Mouse (Mus musculus) limb, embryonic 13.5 days (tissue): ENCODE data around the gene Slc39a11. TPM values are rescaled to one million over a fixed set of nuclear protein-coding genes. Genes with fewer than 3 reads are reported as not detected.
A peak's percentile ranks its signal among the peaks of the same experiment; 100 is the strongest.

Source experiments
- ATAC-seq: fragments of 200-750 bp; cut with Nextera tagmentation; 2 replicates; pipeline ENCODE4 v1.8.0; 2017; ENCODE audit warnings: low read depth, moderate number of reproducible peaks, moderate TSS enrichment; ENCODE audit not compliant: low FRiP score
- H3K27ac ChIP-seq: fragments of 300-500 bp; sonication (generic); 2 replicates; pipeline ENCODE4 v1.5.1; 2015; ENCODE audit warnings: inconsistent platforms, mild to moderate bottlenecking, moderate library complexity
- H3K27me3 ChIP-seq: fragments of 300-500 bp; sonication (generic); 2 replicates; pipeline ENCODE4 v1.6.1; 2015; ENCODE audit warnings: mild to moderate bottlenecking, inconsistent platforms
- H3K36me3 ChIP-seq: fragments of 300-500 bp; sonication (generic); 2 replicates; pipeline ENCODE4 v1.6.1; 2015; ENCODE audit warnings: inconsistent platforms, mild to moderate bottlenecking, moderate library complexity
- H3K4me1 ChIP-seq: fragments of 300-500 bp; sonication (generic); 2 replicates; pipeline ENCODE4 v1.6.1; 2015; ENCODE audit warnings: inconsistent platforms
- H3K4me2 ChIP-seq: fragments of 300-500 bp; sonication (generic); replicated peaks from 2 replicates; pipeline ENCODE4 v1.6.1; 2015; ENCODE audit warnings: inconsistent platforms, mild to moderate bottlenecking, moderate library complexity
- H3K4me3 ChIP-seq: fragments of 300-500 bp; sonication (generic); 2 replicates; pipeline ENCODE4 v1.5.1; 2015; ENCODE audit warnings: moderate library complexity, mild to moderate bottlenecking, inconsistent platforms
- H3K9ac ChIP-seq: fragments of 300-500 bp; sonication (generic); 2 replicates; pipeline ENCODE4 v1.6.1; 2015; ENCODE audit warnings: mild to moderate bottlenecking, inconsistent platforms
- H3K9me3 ChIP-seq: fragments of 300-500 bp; sonication (generic); 2 replicates; pipeline ENCODE4 v1.6.1; 2016; ENCODE audit warnings: inconsistent platforms
- WGBS: fragments of 180-500 bp; shearing (Covaris S2); methylation state at CpG from one replicate; pipeline ENCODE4 v1.1.7; 2015; 5-methylcytosine and 5-hydroxymethylcytosine counted together
- polyA plus RNA-seq: library from polyadenylated mRNA; unstranded; fragments of >200 nt; fragmentation: Nextera tagmentation; extraction: Ambion mirVana; gene quantifications from 2 replicates; pipeline ENCODE4 v1.2.1, GENCODE M21; 2015

The Slc39a11 gene
- polyA plus RNA-seq, 1 experiment from 2014 or later, result 26.4 TPM

- H3K4me1 ChIP-seq, result peaks cover 42% of the 10 kb centered on the region
- H3K9me3 ChIP-seq, result no peaks in the 10 kb centered on the region
- no peaks in the 10 kb centered on the region for H3K36me3 ChIP-seq
- no peak overlapping the region for H3K4me3 ChIP-seq
- no peak overlapping the region for H3K9ac ChIP-seq
- no peaks in the 10 kb centered on the region for H3K27me3 ChIP-seq
- H3K27ac ChIP-seq, result no peak overlapping the region
- no peak for ATAC-seq
- no peak overlapping the region for H3K4me2 ChIP-seq
- 80% methylated on average over 6 of the region's 6 CpGs for WGBS
These were observed 378.0 kb downstream of the Slc39a11 start for GRCm38 (mm10) chr11:113271857-113272256.

DNA sequence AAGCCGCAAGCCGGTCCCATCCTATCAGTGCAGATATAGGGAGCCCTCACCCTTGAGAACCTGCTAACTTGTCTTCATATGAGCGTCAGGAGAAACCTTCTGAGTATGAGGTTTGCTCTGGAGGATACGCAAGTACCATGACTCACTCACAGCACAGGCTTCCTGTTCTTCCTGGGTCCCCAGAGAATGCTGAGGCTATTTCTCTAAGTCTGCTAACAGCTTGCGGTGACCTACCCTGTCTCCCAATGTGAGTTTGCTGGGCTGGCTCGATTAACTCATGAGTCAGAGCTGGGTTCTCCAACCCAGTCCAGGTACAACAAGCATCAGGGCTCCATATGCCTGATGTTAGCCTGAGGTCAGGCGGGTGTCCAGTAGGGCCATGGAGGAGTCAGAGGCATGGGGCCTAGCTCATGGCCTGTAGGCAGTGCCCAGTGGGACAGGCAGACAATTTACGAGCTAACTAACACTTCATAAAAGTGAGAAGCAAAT, 381.0 kb downstream of the Slc39a11 start:
- Histone ChIP-seq H3K4me2 (no peak overlapping the region), H3K4me3 (no peak overlapping the region), H3K36me3 (no peaks in the 10 kb centered on the region), H3K27me3 (no peaks in the 10 kb centered on the region), H3K9me3 (no peaks in the 10 kb centered on the region), H3K9ac (no peak overlapping the region), H3K4me1 (peaks cover 31% of the 10 kb centered on the region), H3K27ac (no peak overlapping the region)
- ATAC-seq, result no peak
- WGBS, result 79% methylated on average over 8 of the region's 8 CpGs

DNA sequence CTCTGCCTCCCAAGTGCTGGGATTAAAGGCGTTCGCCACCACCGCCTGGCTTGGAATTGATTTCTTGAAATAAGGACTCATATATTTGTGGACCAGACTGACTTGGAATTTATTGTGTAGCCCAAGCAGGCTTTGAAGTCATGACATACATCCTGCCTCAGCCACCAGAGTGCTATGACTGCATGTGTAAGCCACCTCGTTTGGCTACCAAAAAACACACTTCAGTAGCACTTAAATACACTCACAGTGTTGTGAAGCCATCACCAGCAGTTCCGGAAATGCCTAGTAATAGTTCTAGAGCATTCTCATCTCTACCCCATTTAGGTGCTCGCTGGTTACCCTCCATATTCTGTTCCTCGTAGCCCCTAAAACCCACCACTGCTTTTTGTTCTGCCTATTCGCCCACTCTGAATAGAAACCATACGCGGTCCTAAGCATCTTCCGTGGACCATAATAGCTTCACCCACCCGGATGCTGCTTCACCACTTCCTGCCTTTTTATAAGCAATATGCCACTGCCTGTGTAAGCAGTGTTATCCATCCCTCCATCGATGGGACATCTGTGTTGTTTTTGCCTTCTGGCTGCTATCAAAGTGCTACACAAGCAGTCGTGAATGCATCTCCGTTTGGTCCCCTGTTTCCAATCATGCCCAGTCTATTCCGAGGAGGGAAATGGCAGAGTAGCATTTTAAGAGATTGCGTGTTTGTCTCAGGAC, 382.2 kb downstream of the Slc39a11 start:
- Histone ChIP-seq H3K9ac (no peak overlapping the region), H3K27me3 (no peaks in the 10 kb centered on the region), H3K9me3 (no peaks in the 10 kb centered on the region), H3K4me2 (no peak overlapping the region), H3K36me3 (no peaks in the 10 kb centered on the region), H3K27ac (no peak overlapping the region), H3K4me1 (peaks cover 21% of the 10 kb centered on the region), H3K4me3 (no peak overlapping the region)
- WGBS, result 64% methylated on average over 17 of the region's 17 CpGs
- ATAC-seq, result no peak

GRCm38 (mm10) chr11:113266706-113267105, 383.2 kb downstream of the Slc39a11 start:
- no peak overlapping the region for H3K4me2 ChIP-seq
- no peak for ATAC-seq
- H3K9ac ChIP-seq, result no peak overlapping the region
- 32% methylated on average over 4 of the region's 4 CpGs for WGBS
- H3K36me3 ChIP-seq, result no peaks in the 10 kb centered on the region
- no peak overlapping the region for H3K27ac ChIP-seq
- peaks cover 21% of the 10 kb centered on the region for H3K4me1 ChIP-seq
- H3K4me3 ChIP-seq, result no peak overlapping the region
- H3K27me3 ChIP-seq, result no peaks in the 10 kb centered on the region
- no peaks in the 10 kb centered on the region for H3K9me3 ChIP-seq

DNA sequence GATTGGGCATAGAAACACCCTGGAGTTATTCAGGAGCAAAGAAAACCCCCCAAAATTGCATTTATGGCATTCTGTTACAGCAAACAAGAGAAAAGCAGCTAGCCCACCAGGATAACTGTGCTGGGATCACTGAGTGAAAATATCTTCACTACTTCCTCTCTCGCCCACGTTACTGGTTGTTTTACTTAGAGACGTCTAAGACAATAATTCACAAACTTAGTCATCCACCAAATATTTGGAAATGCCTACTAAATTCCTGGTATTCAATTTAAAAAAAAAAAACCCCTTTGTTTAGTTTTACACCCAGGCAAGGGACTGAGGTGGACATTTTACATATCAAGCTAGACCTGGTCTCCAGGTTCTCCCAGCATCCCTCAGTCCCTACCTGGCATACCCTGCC, 384.3 kb downstream of the Slc39a11 start:
- H3K4me1 ChIP-seq, result peaks cover 27% of the 10 kb centered on the region
- ATAC-seq, result no peak
- no peaks in the 10 kb centered on the region for H3K27me3 ChIP-seq
- H3K4me3 ChIP-seq, result no peak overlapping the region
- WGBS, result 66% methylated on average over 3 of the region's 3 CpGs
- no peak overlapping the region for H3K4me2 ChIP-seq
- H3K36me3 ChIP-seq, result no peaks in the 10 kb centered on the region
- no peaks in the 10 kb centered on the region for H3K9me3 ChIP-seq
- H3K9ac ChIP-seq, result no peak overlapping the region
- no peak overlapping the region for H3K27ac ChIP-seq

DNA sequence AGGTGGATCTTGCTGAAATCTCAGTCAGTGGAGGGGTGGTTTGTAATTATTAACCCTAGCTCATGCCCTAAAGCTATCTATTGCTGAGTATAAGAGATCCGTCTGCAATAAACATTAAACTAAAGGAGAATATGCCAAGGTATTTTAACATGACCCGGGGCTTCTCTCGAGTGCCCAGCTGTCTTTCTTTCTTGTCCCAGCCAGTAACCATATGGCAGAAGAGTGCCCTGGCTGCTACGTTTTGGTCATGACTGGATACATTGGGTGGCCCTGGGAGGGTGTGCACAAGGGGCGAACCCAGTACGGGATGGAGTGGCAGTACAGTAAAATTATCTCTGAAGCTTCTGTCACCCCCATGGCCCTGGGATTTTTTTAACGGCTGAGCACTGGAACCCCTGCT, 385.9 kb downstream of the Slc39a11 start:
- Histone ChIP-seq H3K9me3 (no peaks in the 10 kb centered on the region), H3K9ac (no peak overlapping the region), H3K27me3 (no peaks in the 10 kb centered on the region), H3K27ac (no peak overlapping the region), H3K4me2 (no peak overlapping the region), H3K4me3 (no peak overlapping the region), H3K4me1 (peaks cover 40% of the 10 kb centered on the region), H3K36me3 (no peaks in the 10 kb centered on the region)
- WGBS, result 69% methylated on average over 7 of the region's 7 CpGs
- no peak for ATAC-seq

DNA sequence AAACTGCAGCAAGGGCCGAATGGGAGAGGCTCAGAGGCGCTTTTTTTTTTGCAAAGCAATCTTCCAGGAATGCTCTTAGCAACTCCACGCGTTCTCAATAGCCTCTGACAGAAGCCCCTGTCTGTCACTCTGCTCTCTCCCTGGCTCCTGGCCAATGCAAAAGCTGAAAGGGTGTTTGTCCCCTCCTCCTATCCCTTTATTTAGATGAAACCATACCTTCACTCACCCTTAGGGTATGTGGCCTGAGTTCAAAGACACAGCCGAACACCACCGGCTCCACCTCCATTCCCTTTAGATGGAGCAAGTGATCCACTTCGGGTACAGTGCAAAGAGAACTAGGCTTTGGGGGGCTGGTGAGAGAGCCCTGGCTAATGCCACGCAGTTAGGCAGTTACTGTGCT, 387.8 kb downstream of the Slc39a11 start:
- 17% methylated on average over 8 of the region's 8 CpGs for WGBS
- Histone ChIP-seq H3K4me2 (no peak overlapping the region), H3K27me3 (no peaks in the 10 kb centered on the region), H3K27ac (peak overlapping the region; percentile 48; the same call in 1 of the 2 replicates), H3K4me3 (no peak overlapping the region), H3K9ac (0 out of 2 replicates have a peak overlapping the region, but pooled peaks have one; percentile 35), H3K36me3 (no peaks in the 10 kb centered on the region), H3K4me1 (peaks cover 37% of the 10 kb centered on the region), H3K9me3 (no peaks in the 10 kb centered on the region)
- ATAC-seq, result 0 out of 2 replicates have a peak, but pooled peaks have one; percentile 18

DNA sequence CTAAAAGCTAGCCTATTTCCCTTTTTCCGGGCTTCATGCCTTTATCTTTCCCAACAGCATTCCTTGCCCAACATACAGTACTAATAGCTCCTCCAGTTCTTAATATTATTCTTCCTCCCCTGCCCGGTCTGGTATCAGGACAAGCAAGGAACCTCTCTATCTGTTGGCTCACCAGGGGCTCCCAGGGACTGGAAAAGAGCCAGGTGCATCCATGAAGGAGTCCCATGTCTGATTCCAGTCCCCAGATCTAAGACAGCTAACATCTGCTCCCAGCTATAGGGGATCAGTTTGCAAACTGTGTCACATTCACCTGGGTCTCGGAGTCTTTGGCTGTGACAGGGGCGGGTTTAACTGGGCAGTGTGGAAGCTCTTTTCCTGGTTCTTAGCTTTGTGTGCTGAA, 388.5 kb downstream of the Slc39a11 start:
- Histone ChIP-seq H3K36me3 (no peaks in the 10 kb centered on the region), H3K4me1 (peaks cover 39% of the 10 kb centered on the region), H3K4me2 (no peak overlapping the region), H3K27me3 (no peaks in the 10 kb centered on the region), H3K9ac (no peak overlapping the region), H3K27ac (peak overlapping the region; percentile 48; the same call in 1 of the 2 replicates), H3K4me3 (no peak overlapping the region), H3K9me3 (no peaks in the 10 kb centered on the region)
- no peak for ATAC-seq
- 54% methylated on average over 4 of the region's 4 CpGs for WGBS

- H3K27me3 ChIP-seq, result no peaks in the 10 kb centered on the region
- peaks cover 54% of the 10 kb centered on the region for H3K4me1 ChIP-seq
- ATAC-seq, result no peak
- H3K4me2 ChIP-seq, result no peak overlapping the region
- no peaks in the 10 kb centered on the region for H3K9me3 ChIP-seq
- no peak overlapping the region for H3K9ac ChIP-seq
- no peaks in the 10 kb centered on the region for H3K36me3 ChIP-seq
- 60% methylated on average over 14 of the region's 14 CpGs for WGBS
- H3K27ac ChIP-seq, result 0 out of 2 replicates have a peak overlapping the region, but pooled peaks have one; percentile 58
- H3K4me3 ChIP-seq, result no peak overlapping the region
These were observed 390.0 kb downstream of the Slc39a11 start for GRCm38 (mm10) chr11:113259712-113260382.

DNA sequence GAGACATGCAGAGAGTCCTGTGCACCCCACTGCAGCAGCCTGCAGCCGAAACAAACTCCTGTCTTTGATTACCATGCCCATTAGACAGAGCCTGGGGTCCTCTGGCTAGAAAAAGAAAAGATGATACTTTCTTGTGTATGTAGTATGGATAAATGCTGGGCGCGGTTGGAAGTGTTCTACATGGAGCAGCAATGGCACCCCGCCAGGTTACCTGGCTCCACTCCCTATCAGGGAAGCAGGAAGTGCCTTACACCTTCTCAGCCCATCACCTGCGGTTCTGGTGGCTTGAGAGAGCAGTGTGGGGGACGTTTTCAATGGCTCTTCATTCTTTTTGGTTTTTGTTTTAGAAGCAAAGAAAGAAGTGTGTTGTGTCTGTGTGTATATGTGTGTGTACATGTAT, 391.9 kb downstream of the Slc39a11 start:
- no peaks in the 10 kb centered on the region for H3K36me3 ChIP-seq
- no peak overlapping the region for H3K4me3 ChIP-seq
- no peak overlapping the region for H3K27ac ChIP-seq
- H3K9me3 ChIP-seq, result no peaks in the 10 kb centered on the region
- H3K9ac ChIP-seq, result no peak overlapping the region
- no peak overlapping the region for H3K4me2 ChIP-seq
- 82% methylated on average over 6 of the region's 6 CpGs for WGBS
- no peak for ATAC-seq
- no peaks in the 10 kb centered on the region for H3K27me3 ChIP-seq
- peaks cover 64% of the 10 kb centered on the region for H3K4me1 ChIP-seq

DNA sequence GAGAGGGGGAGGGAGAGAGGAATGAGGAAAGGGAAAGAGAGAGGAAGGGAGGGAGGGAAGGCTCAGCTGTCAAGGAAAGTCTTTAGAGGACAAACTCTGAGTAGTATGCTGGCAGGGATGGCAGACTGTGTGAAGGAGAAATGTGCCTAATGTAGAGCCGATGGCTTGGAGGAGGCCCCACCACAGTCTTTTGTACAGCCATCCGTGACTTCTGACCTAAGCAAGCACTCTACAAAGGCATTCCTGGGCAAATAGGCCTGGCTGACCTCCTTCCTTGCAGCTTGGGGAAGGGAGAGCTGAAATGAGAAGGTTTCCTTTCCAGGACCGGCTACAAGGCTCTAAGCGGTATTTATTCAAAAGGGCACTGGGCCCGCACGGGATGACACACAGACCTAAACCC, 395.2 kb downstream of the Slc39a11 start:
- Histone ChIP-seq H3K36me3 (no peaks in the 10 kb centered on the region), H3K4me3 (no peak overlapping the region), H3K27ac (peak overlapping the region; percentile 73; the same call in 1 of the 2 replicates), H3K9ac (0 out of 2 replicates have a peak overlapping the region, but pooled peaks have one; percentile 19), H3K4me2 (no peak overlapping the region), H3K27me3 (no peaks in the 10 kb centered on the region), H3K4me1 (peaks cover 34% of the 10 kb centered on the region), H3K9me3 (no peaks in the 10 kb centered on the region)
- 54% methylated on average over 6 of the region's 6 CpGs for WGBS
- ATAC-seq, result no peak

- H3K9ac ChIP-seq, result no peak overlapping the region
- no peaks in the 10 kb centered on the region for H3K27me3 ChIP-seq
- H3K36me3 ChIP-seq, result no peaks in the 10 kb centered on the region
- ATAC-seq, result no peak
- no peak overlapping the region for H3K4me3 ChIP-seq
- peaks cover 27% of the 10 kb centered on the region for H3K4me1 ChIP-seq
- 91% methylated on average over 4 of the region's 4 CpGs for WGBS
- no peaks in the 10 kb centered on the region for H3K9me3 ChIP-seq
- H3K4me2 ChIP-seq, result no peak overlapping the region
- H3K27ac ChIP-seq, result no peak overlapping the region
These were observed 396.7 kb downstream of the Slc39a11 start for GRCm38 (mm10) chr11:113253169-113253568.
